Mouse (Mus musculus) kidney, adult 2 months (tissue): ENCODE results near the gene Per3. TPM values are rescaled to one million over a fixed set of nuclear protein-coding genes. Genes with fewer than 3 reads are reported as not detected.

ENCODE experiments used
- DNase-seq: peaks from one replicate; pipeline ENCODE4 v3.0.0; 2021
- H3K27ac ChIP-seq: fragments of 200-500 bp; 2 replicates; pipeline ENCODE4 v1.5.1; 2012; ENCODE audit warnings: low read depth, low read length, control low read depth, inconsistent platforms; ENCODE audit not compliant: insufficient read depth
- H3K27me3 ChIP-seq: fragments of 200-500 bp; replicated peaks from 2 replicates; pipeline ENCODE4 v1.6.1; 2012; ENCODE audit warnings: mild to moderate bottlenecking, moderate library complexity, low read length, inconsistent platforms; ENCODE audit not compliant: control insufficient read depth, insufficient read depth
- H3K36me3 ChIP-seq: fragments of 200-500 bp; 2 replicates; pipeline ENCODE4 v1.6.1; 2012; ENCODE audit warnings: mild to moderate bottlenecking, moderate library complexity, low read length, inconsistent platforms; ENCODE audit not compliant: control insufficient read depth, insufficient read depth
- H3K4me1 ChIP-seq: fragments of 200-500 bp; 2 replicates; pipeline ENCODE4 v1.6.1; 2011; ENCODE audit warnings: low read length; ENCODE audit not compliant: control insufficient read depth, insufficient read depth
- H3K4me3 ChIP-seq: fragments of 200-500 bp; 2 replicates; pipeline ENCODE4 v1.5.1; 2011; ENCODE audit warnings: mild to moderate bottlenecking, low read depth, low read length, control low read depth; ENCODE audit not compliant: insufficient read depth
- CTCF ChIP-seq: fragments of 200-500 bp; conservative IDR thresholded peaks from 2 replicates; pipeline ENCODE4 v1.5.1; 2011; ENCODE audit warnings: low read depth, mild to moderate bottlenecking, control low read depth, low read length, moderate library complexity, mixed read lengths; ENCODE audit not compliant: insufficient read depth, insufficient read length
- POLR2A ChIP-seq: fragments of 200-500 bp; IDR thresholded peaks from one replicate; pipeline ENCODE4 v1.6.1; 2011; ENCODE audit warnings: low read depth, low read length, control low read depth
- WGBS: fragments of 180-500 bp; shearing (Covaris S2); methylation state at CpG from one replicate; pipeline ENCODE4 v1.1.7; 2018; 5-methylcytosine and 5-hydroxymethylcytosine counted together
- polyA plus RNA-seq: library from polyadenylated mRNA; depleted of rRNA; stranded (reverse); fragments of >200 nt; gene quantifications from 2 replicates; pipeline ENCODE4 v1.2.3, GENCODE M21; 2012

Gene Per3
- polyA plus RNA-seq, 1 experiment, result 13.1 TPM

GRCm38 (mm10) chr4:150973264-150973663 lies 71.2 kb downstream of the Per3 start:
- WGBS, result 84% methylated on average over 8 of the region's 8 CpGs
- Histone ChIP-seq H3K36me3 (no peaks in the 10 kb centered on the region), H3K4me1 (no peaks in the 10 kb centered on the region), H3K4me3 (no peak overlapping the region), H3K27me3 (no peaks in the 10 kb centered on the region), H3K27ac (no peak overlapping the region)
- TF ChIP-seq POLR2A (no peak), CTCF (no peak)
- no peak for DNase-seq

- no peak for TF ChIP-seq POLR2A
- no peak for TF ChIP-seq CTCF
- DNase-seq, result no peak
- Histone ChIP-seq H3K4me3 (no peak overlapping the region), H3K27ac (no peak overlapping the region), H3K36me3 (no peaks in the 10 kb centered on the region), H3K4me1 (no peaks in the 10 kb centered on the region), H3K27me3 (no peaks in the 10 kb centered on the region)
- WGBS, result 92% methylated on average over 8 of the region's 8 CpGs
These were observed 75.5 kb downstream of the Per3 start for GRCm38 (mm10) chr4:150968956-150969355.

- no peaks in the 10 kb centered on the region for H3K4me1 ChIP-seq
- H3K4me3 ChIP-seq, result no peak overlapping the region
- H3K36me3 ChIP-seq, result no peaks in the 10 kb centered on the region
- DNase-seq, result peak; percentile 70
- no peak overlapping the region for H3K27ac ChIP-seq
- peak; percentile 73 for TF ChIP-seq CTCF
- TF ChIP-seq POLR2A, result no peak
- 18% methylated on average over 7 of the region's 7 CpGs for WGBS
- no peaks in the 10 kb centered on the region for H3K27me3 ChIP-seq
These were observed 77.9 kb downstream of the Per3 start for GRCm38 (mm10) chr4:150966556-150966955.

GRCm38 (mm10) chr4:150965555-150965951 lies 78.9 kb downstream of the Per3 start:
- Histone ChIP-seq H3K27ac (no peak overlapping the region), H3K4me1 (no peaks in the 10 kb centered on the region), H3K4me3 (no peak overlapping the region), H3K27me3 (no peaks in the 10 kb centered on the region), H3K36me3 (no peaks in the 10 kb centered on the region)
- no peak for DNase-seq
- WGBS, result 70% methylated on average over 11 of the region's 11 CpGs
- peak; percentile 32; the same call in 1 of the 2 replicates for TF ChIP-seq CTCF
- TF ChIP-seq POLR2A, result no peak

- peak; percentile 90 for DNase-seq
- H3K36me3 ChIP-seq, result no peaks in the 10 kb centered on the region
- H3K27me3 ChIP-seq, result no peaks in the 10 kb centered on the region
- WGBS, result 8% methylated on average over 25 of the region's 25 CpGs
- no peaks in the 10 kb centered on the region for H3K4me1 ChIP-seq
- TF ChIP-seq CTCF (peak; percentile 92), POLR2A (no peak)
- H3K4me3 ChIP-seq, result no peak overlapping the region
- H3K27ac ChIP-seq, result no peak overlapping the region
These were observed 79.6 kb downstream of the Per3 start for GRCm38 (mm10) chr4:150964635-150965554.

GRCm38 (mm10) chr4:150963711-150964110 lies 80.8 kb downstream of the Per3 start:
- 63% methylated on average over 2 of the region's 2 CpGs for WGBS

GRCm38 (mm10) chr4:150962231-150962630 lies 82.2 kb downstream of the Per3 start:
- no peak overlapping the region for H3K27ac ChIP-seq
- no peaks in the 10 kb centered on the region for H3K4me1 ChIP-seq
- peak; percentile 90 for DNase-seq
- TF ChIP-seq CTCF, result no peak
- no peaks in the 10 kb centered on the region for H3K36me3 ChIP-seq
- no peaks in the 10 kb centered on the region for H3K27me3 ChIP-seq
- WGBS, result 49% methylated on average over 6 of the region's 6 CpGs
- H3K4me3 ChIP-seq, result no peak overlapping the region

More at GRCm38 (mm10) chr4:150963711-150964110, 80.8 kb downstream of the Per3 start:
- Histone ChIP-seq H3K27me3 (no peaks in the 10 kb centered on the region), H3K4me1 (no peaks in the 10 kb centered on the region), H3K4me3 (no peak overlapping the region), H3K36me3 (no peaks in the 10 kb centered on the region), H3K27ac (no peak overlapping the region)
- no peak for TF ChIP-seq CTCF
- no peak for TF ChIP-seq POLR2A
- no peak for DNase-seq
